Mouse (Mus musculus): ENCODE measurements around the gene Hnrnpdl.

The Hnrnpdl gene

DNA sequence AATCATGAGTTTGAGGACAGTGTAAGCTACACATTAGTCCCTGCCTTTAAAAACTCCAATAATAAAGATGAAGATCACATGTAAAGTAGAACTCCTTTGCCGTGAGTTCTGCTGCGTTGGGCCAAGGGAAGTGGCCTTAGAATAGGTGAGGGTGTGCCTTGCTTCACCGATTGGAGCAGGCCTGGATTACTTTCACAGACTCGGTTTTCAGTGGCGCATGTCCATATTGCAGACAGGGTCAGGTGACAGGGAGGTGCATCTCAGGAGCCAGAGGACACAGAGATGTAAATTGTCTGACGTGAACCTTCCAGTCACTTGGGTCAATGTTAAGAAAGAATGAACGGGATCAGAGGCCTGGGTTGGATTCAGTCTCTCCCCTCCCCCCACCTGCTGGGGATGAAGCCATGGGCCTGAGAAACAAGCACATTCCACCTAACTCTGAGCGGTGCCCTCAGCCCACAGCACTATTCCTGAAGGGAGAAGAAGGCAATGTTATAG lies 7.7 kb upstream of the Hnrnpdl start:
- no peak for DNase-seq (ENCODE audit: extremely low read depth, low read depth, low spot score)

- DNase-seq (ENCODE audit: extremely low read depth, low read depth, low spot score): no peak
Measured at GRCm38 (mm10) chr5:100046096-100046495, 6.6 kb upstream of the Hnrnpdl start.

DNA sequence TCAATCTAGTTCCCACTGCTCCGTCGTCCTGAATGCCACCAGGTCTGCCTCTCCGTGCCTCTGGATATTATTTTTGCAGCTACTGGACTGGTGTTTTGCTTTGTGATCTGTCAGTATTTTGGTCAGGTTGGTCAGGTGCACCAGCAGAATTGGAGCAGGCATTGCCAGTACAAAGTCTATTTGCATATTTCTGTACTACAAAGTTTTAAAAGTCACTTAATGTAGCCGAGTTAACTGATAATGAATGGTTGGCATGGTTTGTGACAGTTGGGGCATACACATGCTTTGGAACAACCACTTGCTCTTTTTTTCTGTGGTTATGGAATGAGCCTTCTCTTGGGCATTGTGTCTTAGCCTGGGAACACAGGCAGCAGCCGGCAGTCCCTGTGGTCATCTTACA lies 5.2 kb upstream of the Hnrnpdl start:
- DNase-seq (ENCODE audit: extremely low read depth, low read depth, low spot score): no peak

DNA sequence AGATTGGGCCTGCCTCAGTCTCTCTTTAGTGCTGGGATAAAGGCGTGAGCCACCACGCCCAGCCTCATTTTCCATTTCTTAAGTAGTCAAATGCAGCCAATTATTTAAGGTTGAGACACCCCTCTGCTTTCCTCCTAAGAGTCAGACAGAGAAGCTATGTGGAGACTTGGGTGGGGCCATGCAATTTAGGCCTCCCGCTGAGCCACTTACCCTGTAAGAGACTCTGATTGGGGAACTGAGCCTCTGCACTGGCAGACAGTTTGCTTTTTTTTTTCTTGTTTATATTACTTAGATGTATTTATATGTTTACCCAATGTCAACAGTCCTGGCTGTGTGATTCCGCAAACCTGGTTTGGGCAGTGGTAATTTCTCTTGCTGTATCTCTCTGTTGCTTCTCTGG lies 4.6 kb upstream of the Hnrnpdl start:
- no peak for DNase-seq (ENCODE audit: extremely low read depth, low read depth, low spot score)

DNA sequence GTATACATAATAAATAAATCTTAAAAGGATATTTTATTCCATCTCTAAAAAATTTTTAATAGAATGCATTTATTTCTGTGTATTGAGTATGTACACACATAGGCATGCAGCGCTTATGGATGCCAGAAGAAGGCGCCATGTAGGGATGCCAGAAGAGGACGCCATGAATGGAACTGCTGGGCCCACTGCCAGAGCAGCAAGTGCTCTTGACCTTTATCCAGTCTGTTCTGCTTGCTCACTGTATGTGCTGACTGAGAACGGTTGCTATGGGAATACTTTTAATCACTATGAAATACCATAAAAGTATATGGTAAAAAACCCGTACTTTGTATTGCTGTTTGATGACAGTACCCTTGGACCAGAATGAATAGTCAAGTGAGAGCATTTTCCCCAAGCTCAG lies 3.9 kb upstream of the Hnrnpdl start:
- no peak for DNase-seq (ENCODE audit: extremely low read depth, low read depth, low spot score)

DNA sequence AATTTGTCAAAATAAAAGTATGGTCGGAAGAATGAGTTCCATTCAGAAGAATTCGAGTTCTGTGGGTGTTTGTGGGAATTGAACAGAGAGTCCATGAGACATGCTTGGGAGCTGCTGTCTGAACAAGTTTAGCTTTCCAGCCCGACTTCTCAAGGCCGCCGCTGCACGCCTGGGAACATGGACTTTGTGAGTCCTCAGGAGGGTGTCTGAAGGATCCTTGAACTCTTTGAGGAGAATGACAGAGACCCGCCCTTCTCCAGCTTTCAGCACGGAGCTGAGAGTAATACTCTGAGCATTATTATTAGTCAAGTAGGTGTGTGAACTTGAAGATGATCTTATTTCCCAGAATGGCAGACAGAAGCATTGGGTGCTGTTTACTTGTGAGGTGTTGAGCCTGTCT lies 3.0 kb upstream of the Hnrnpdl start:
- no peak for DNase-seq (ENCODE audit: extremely low read depth, low read depth, low spot score)

- no peak for DNase-seq (ENCODE audit: extremely low read depth, low read depth, low spot score)
Measured at GRCm38 (mm10) chr5:100041272-100041671, 1.8 kb upstream of the Hnrnpdl start.

GRCm38 (mm10) chr5:100040281-100040784 lies 869 bp upstream of the Hnrnpdl start:
- no peak for DNase-seq (ENCODE audit: extremely low read depth, low read depth, low spot score)

DNA sequence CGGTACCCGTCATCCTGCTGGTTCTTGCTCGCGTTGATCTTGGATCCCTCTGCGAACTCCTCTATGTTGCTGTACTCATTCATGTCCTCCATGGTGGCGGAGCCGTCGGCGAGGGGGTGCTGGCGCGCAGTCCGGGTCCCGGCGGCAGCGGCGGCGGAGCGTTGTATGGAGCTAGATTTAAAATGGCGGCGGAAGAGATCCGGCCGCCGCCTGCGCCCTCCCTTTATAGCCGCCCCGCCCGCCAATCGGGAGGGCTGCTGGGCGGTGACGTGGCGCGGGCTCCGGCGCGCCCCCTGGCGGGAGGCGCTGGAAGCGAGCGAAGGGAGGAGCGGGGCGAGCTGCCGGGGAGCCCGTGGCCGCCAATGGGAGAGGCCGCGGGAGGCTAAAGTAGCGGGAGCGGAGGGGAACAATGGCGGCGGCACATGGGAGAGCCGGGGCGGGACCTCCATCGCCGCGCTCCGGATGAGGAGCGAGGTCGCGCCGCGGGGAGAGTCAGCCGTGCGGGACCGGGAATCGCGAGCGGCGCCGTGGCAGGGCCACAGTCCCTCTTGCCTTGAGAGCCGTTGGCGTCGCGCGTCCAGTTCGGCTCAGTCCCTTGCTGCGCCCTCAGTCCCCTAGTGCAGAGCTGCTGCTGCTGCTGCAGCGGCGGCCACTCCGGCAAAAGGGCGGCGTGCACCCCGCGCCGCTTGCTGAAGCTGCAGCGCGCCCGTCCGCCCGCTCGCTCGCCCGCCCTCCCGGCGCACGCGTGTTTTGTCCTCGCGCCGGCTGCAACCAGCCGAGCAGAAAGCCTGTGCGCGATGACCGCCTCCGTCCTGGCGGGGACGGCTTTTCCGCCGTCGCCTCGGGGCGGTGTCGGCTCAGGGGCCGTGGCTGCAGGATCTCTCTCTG lies 506 bp downstream of the Hnrnpdl start:
- no peak for DNase-seq (ENCODE audit: extremely low read depth, low read depth, low spot score)

DNA sequence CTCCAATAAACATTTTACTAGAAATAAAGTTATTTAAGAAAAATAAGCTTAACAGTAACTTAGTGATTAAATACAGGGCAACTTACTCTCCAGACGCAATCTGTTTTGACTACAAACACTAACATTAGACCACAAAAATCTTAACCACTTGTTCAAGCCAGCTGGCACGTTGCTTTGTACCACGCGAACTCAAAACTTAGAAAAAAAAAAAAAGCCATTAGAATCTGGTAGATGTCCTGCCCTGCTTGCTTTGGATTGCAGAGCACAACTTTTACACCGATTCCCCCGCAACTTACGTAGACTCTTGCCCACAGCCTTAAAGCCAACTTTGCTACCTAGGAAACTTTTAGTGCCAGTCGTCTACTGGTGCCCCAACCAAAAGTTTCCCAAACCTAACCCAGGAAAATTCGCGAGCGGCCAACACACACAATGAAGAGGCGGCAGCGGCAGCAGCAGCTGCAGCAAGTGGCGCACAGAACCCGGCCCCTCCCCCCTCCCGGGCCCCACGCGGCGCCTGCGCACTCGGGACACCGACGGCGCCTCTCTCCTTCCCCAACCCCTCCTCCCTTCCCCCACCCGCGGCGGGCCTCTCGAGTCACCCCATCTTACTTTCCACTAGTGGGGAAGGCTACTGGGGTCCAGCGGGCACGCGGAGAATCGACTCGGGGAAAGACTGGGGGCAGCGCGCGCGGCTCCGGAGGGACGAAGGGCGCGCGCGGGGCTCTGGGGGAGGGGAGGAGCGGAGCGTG lies 1.3 kb downstream of the Hnrnpdl start:
- DNase-seq (ENCODE audit: extremely low read depth, low read depth, low spot score): no peak

DNA sequence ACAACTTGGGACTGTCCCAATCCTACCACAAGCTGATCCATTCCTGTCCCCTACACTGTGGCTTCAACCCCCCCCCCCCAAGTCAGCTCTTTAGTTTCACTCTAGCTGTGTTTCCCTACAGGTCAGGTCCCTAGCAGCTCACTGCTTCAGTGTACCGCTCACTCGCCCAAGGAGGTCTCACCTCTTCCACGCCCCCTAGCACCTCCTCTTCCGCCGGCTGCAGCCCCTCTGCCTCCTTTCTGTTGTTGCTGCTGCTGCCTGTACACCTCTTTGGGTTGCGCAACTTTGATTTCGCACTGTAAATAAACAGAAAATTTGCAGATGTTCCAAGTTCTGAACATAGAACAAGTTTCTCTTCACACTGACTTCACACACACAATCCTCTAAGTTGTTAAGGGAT lies 2.8 kb downstream of the Hnrnpdl start:
- DNase-seq (ENCODE audit: extremely low read depth, low read depth, low spot score): no peak

DNA sequence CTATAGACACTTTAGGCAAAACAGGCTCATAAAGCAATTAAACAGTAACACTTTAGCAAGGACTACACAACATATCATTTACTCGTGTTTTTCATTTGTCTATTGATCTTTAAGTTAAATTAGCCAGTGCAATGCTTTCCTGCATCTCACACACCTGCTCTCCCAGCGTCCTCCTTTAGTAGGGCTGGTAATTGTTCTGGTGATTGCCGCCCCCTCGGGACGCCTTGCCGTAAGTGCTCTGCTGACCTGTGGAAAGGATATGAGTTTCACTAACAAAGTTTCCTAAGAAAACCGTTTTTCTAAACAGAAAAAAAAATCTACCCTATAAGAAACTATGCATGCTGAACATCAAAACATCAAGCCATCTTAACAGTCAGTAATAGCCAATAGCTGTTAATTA lies 3.5 kb downstream of the Hnrnpdl start:
- no peak for DNase-seq (ENCODE audit: extremely low read depth, low read depth, low spot score)

- DNase-seq (ENCODE audit: extremely low read depth, low read depth, low spot score): no peak
Measured at GRCm38 (mm10) chr5:100032646-100033045, 6.8 kb downstream of the Hnrnpdl start.

DNA sequence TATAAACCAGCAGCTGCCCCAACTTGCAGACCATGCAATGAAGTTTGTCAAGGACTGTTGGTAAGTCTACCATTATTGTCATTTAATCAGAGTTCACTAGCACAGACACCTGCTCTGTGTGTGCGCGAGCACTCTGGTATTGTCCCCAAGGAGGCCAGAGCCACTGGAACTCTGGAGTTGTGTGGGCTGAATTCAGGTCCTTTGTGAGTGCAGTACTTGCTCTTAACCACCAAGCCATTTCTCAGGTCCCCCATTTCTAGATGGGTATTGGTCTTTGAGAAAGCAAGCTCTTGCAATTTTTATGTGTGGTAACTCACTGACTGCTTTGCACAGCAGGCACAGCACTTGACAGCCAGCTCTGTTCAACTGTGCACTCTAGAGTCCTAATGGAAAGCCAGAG lies 7.4 kb downstream of the Hnrnpdl start:
- DNase-seq (ENCODE audit: extremely low read depth, low read depth, low spot score): no peak

GRCm38 (mm10) chr5:100030069-100030468 lies 9.4 kb downstream of the Hnrnpdl start:
- no peak for DNase-seq (ENCODE audit: extremely low read depth, low read depth, low spot score)

DNA sequence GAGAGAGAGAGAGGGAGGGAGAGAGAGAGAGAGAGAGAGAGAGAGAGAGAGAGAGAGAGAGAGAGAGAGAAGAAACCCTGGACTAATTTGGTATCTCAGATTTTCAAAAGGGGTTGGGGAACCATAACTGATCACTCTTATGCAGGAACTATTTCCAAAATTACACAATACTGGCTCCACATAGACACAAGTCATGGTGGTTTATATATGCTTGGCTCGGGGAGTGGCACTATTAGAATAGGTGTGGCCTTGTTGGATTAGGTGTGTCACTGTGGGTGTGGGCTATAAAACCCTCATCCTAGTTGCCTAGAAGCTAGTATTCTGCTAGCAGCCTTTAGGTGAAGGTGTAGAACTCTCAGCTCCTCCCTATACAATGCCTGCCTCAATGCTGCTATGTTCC lies 14.6 kb downstream of the Hnrnpdl start:
- DNase-seq (ENCODE audit: extremely low read depth, low read depth, low spot score): no peak

GRCm38 (mm10) chr5:100024403-100024802 lies 15.1 kb downstream of the Hnrnpdl start:
- DNase-seq (ENCODE audit: extremely low read depth, low read depth, low spot score): no peak

- DNase-seq (ENCODE audit: extremely low read depth, low read depth, low spot score): no peak
Measured at GRCm38 (mm10) chr5:100020089-100020488, 19.4 kb downstream of the Hnrnpdl start.

- no peak for DNase-seq (ENCODE audit: extremely low read depth, low read depth, low spot score)
Measured at GRCm38 (mm10) chr5:100012599-100012998, 26.9 kb downstream of the Hnrnpdl start.

DNA sequence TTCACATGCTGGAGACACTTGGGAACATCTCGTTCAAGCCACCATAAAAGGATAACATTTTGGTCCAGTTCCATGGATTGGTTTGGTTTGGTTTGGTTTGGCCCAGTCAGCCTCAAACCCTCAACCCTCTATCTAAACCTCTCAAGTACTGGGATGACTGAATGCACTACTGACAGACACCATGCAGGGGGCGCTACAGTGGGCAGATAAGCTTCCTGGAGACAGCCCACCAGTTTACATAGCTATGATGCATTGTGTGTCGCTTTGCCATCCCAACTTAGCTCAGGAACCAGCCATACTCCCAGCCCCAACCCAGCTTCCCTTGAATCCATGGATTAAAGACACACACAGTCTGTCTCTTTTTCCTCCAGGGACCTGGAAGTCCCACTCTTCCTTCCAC lies 31.0 kb downstream of the Hnrnpdl start:
- no peak for DNase-seq (ENCODE audit: extremely low read depth, low read depth, low spot score)

DNA sequence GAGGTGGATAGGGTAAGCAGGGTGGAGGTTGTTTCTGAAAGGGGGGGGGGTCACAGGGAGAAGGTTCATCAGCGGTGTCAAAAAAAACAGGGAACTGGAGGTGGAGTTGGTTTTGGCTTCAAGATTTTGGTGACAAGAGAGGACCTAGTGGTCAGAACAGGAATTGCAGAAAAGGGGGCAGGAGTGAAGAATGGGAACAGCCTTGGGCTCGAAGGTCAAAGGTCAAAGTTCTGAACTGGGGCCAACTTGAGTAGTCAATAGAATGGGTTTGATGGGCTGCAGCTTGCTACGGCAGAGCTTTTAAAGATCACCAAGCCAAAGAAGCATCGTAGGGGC lies 32.5 kb downstream of the Hnrnpdl start:
- no peak for DNase-seq (ENCODE audit: extremely low read depth, low read depth, low spot score)

Data from fat pad, adult 2 months (tissue).